Mouse (Mus musculus) limb, embryonic 13.5 days (tissue): ENCODE results near the gene Gm37240. TPM values are rescaled to one million over a fixed set of nuclear protein-coding genes. Genes with fewer than 3 reads are reported as not detected.
A peak's percentile ranks its signal among the peaks of the same experiment; 100 is the strongest.

Experiments
- ATAC-seq: fragments of 200-750 bp; cut with Nextera tagmentation; 2 replicates; pipeline ENCODE4 v1.8.0; 2017; ENCODE audit warnings: low read depth, moderate number of reproducible peaks, moderate TSS enrichment; ENCODE audit not compliant: low FRiP score
- H3K27ac ChIP-seq: fragments of 300-500 bp; sonication (generic); 2 replicates; pipeline ENCODE4 v1.5.1; 2015; ENCODE audit warnings: inconsistent platforms, mild to moderate bottlenecking, moderate library complexity
- H3K27me3 ChIP-seq: fragments of 300-500 bp; sonication (generic); 2 replicates; pipeline ENCODE4 v1.6.1; 2015; ENCODE audit warnings: mild to moderate bottlenecking, inconsistent platforms
- H3K36me3 ChIP-seq: fragments of 300-500 bp; sonication (generic); 2 replicates; pipeline ENCODE4 v1.6.1; 2015; ENCODE audit warnings: inconsistent platforms, mild to moderate bottlenecking, moderate library complexity
- H3K4me1 ChIP-seq: fragments of 300-500 bp; sonication (generic); 2 replicates; pipeline ENCODE4 v1.6.1; 2015; ENCODE audit warnings: inconsistent platforms
- H3K4me2 ChIP-seq: fragments of 300-500 bp; sonication (generic); replicated peaks from 2 replicates; pipeline ENCODE4 v1.6.1; 2015; ENCODE audit warnings: inconsistent platforms, mild to moderate bottlenecking, moderate library complexity
- H3K4me3 ChIP-seq: fragments of 300-500 bp; sonication (generic); 2 replicates; pipeline ENCODE4 v1.5.1; 2015; ENCODE audit warnings: moderate library complexity, mild to moderate bottlenecking, inconsistent platforms
- H3K9ac ChIP-seq: fragments of 300-500 bp; sonication (generic); 2 replicates; pipeline ENCODE4 v1.6.1; 2015; ENCODE audit warnings: mild to moderate bottlenecking, inconsistent platforms
- H3K9me3 ChIP-seq: fragments of 300-500 bp; sonication (generic); 2 replicates; pipeline ENCODE4 v1.6.1; 2016; ENCODE audit warnings: inconsistent platforms
- WGBS: fragments of 180-500 bp; shearing (Covaris S2); methylation state at CpG from one replicate; pipeline ENCODE4 v1.1.7; 2015; 5-methylcytosine and 5-hydroxymethylcytosine counted together
- polyA plus RNA-seq: library from polyadenylated mRNA; unstranded; fragments of >200 nt; fragmentation: Nextera tagmentation; extraction: Ambion mirVana; gene quantifications from 2 replicates; pipeline ENCODE4 v1.2.1, GENCODE M21; 2015

Gm37240 gene
- polyA plus RNA-seq, 1 experiment from 2014 or later: 6.1 TPM

DNA sequence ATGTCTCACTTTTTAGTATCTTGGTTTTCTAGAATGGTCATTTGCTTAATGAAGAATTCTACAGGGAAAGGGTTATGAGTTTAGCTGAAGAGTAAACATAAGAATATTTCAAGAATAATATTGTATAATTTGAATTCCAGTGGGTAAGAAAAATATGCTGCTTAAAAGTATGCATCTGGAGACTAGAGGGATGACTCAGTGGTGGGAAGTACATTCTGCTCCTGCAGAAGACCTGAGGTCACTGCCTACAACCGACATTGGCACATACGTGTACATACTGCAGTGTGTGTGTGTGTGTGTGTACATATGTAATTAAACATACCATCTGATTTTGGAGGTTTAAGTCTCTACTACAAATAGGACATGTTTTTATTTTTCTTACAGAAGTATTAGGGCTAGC is 251.7 kb downstream of the Gm37240 start:
- Histone ChIP-seq H3K9me3 (no peaks in the 10 kb centered on the region), H3K27ac (no peak overlapping the region), H3K4me1 (no peaks in the 10 kb centered on the region), H3K27me3 (no peaks in the 10 kb centered on the region), H3K4me2 (no peak overlapping the region), H3K4me3 (no peak overlapping the region), H3K9ac (no peak overlapping the region), H3K36me3 (no peaks in the 10 kb centered on the region)
- 96% methylated on average over 2 of the region's 2 CpGs for WGBS
- ATAC-seq: no peak

- no peak for ATAC-seq
- whole genome bisulfite sequencing: 74% methylated on average over 2 of the region's 2 CpGs
- H3K36me3 ChIP-seq: no peaks in the 10 kb centered on the region
- no peak overlapping the region for H3K27ac ChIP-seq
- H3K27me3 ChIP-seq: no peaks in the 10 kb centered on the region
- no peaks in the 10 kb centered on the region for H3K9me3 ChIP-seq
- no peak overlapping the region for H3K4me2 ChIP-seq
- no peak overlapping the region for H3K4me3 ChIP-seq
- no peaks in the 10 kb centered on the region for H3K4me1 ChIP-seq
- no peak overlapping the region for H3K9ac ChIP-seq
Measured at GRCm38 (mm10) chr3:85635126-85635419, 252.2 kb downstream of the Gm37240 start.

- Histone ChIP-seq H3K4me3 (no peak overlapping the region), H3K36me3 (no peaks in the 10 kb centered on the region), H3K4me2 (no peak overlapping the region), H3K9me3 (no peaks in the 10 kb centered on the region), H3K27me3 (no peaks in the 10 kb centered on the region), H3K4me1 (no peaks in the 10 kb centered on the region), H3K27ac (no peak overlapping the region), H3K9ac (no peak overlapping the region)
- ATAC-seq: no peak
- WGBS: 69% methylated on average over 7 of the region's 8 CpGs
Measured at GRCm38 (mm10) chr3:85634389-85635125, 252.8 kb downstream of the Gm37240 start.

DNA sequence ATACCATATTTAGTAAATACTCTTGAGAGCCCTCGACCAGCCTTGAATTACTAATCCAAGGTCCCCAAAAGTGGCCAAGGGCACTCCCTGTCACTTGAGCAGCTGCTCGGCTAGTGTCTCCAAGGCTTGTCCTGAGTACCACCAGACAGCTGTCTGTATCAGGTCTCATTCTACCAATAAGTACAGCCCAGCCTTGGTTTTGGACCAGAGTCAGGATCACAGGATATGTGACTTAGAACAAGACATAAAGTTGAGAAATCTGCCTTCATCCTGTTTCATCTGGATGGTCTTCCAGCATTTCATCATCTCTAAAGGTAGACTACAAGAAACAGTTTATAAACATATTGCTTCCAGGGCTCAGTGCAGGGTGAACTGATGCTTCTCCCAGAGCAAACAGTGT is 253.6 kb downstream of the Gm37240 start:
- H3K4me3 ChIP-seq: no peak overlapping the region
- WGBS: 89% methylated on average over 2 of the region's 2 CpGs
- no peaks in the 10 kb centered on the region for H3K36me3 ChIP-seq
- H3K27ac ChIP-seq: no peak overlapping the region
- H3K9me3 ChIP-seq: no peaks in the 10 kb centered on the region
- ATAC-seq: no peak
- H3K4me2 ChIP-seq: no peak overlapping the region
- H3K4me1 ChIP-seq: no peaks in the 10 kb centered on the region
- no peak overlapping the region for H3K9ac ChIP-seq
- no peaks in the 10 kb centered on the region for H3K27me3 ChIP-seq

- no peak overlapping the region for H3K4me3 ChIP-seq
- ATAC-seq: no peak
- H3K4me2 ChIP-seq: no peak overlapping the region
- no peaks in the 10 kb centered on the region for H3K4me1 ChIP-seq
- 92% methylated on average over 4 of the region's 4 CpGs for WGBS
- H3K27me3 ChIP-seq: no peaks in the 10 kb centered on the region
- no peaks in the 10 kb centered on the region for H3K9me3 ChIP-seq
- no peaks in the 10 kb centered on the region for H3K36me3 ChIP-seq
- no peak overlapping the region for H3K27ac ChIP-seq
- no peak overlapping the region for H3K9ac ChIP-seq
Measured at GRCm38 (mm10) chr3:85629895-85630510, 257.3 kb downstream of the Gm37240 start.

DNA sequence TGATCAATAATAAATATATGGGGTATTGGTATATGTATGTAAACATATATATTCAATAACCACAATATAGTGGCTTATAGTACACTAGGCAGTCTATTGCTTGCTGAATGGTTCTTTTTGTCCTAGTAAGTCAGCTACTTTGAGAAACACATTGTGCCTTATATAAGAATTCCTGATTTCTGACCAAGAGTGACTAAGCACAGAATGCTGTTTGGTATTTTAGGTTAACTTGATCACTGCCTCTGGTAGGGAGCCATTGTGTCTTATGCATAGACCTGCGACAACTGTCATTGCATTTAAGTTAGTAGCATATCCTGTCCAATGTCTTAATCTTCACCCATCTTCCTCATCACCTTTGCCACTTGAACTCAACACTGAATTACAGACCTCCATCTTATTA is 267.6 kb downstream of the Gm37240 start:
- peaks cover 22% of the 10 kb centered on the region for H3K36me3 ChIP-seq
- ATAC-seq: no peak
- H3K27ac ChIP-seq: no peak overlapping the region
- H3K27me3 ChIP-seq: no peaks in the 10 kb centered on the region
- no peak overlapping the region for H3K9ac ChIP-seq
- no peak overlapping the region for H3K4me2 ChIP-seq
- no peaks in the 10 kb centered on the region for H3K4me1 ChIP-seq
- no peak overlapping the region for H3K4me3 ChIP-seq
- no peaks in the 10 kb centered on the region for H3K9me3 ChIP-seq
- 97% methylated on average over 1 of the region's 1 CpGs for WGBS

DNA sequence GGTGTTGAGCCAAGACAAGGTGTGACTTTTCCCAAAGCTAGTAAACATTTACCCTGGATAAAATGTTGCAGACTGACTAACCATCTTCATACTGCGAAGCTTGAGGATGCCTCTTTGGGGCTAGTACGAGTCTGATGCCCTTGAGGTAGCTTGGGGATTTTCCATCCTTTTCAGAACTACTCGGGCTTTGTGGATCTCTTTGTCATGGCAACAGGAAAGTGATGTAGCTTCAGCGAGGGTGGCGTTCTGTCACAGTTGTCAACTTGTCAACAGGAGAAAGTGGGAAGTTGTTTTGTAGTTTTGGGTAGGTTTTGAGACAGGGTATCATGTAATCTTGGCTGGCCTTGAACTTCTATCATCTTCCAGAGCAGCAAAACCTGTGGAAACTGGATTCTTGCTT is 268.0 kb downstream of the Gm37240 start:
- H3K4me1 ChIP-seq: no peaks in the 10 kb centered on the region
- no peak overlapping the region for H3K9ac ChIP-seq
- H3K36me3 ChIP-seq: peaks cover 22% of the 10 kb centered on the region
- no peak overlapping the region for H3K27ac ChIP-seq
- no peaks in the 10 kb centered on the region for H3K9me3 ChIP-seq
- no peak overlapping the region for H3K4me3 ChIP-seq
- WGBS: 92% methylated on average over 5 of the region's 5 CpGs
- H3K27me3 ChIP-seq: no peaks in the 10 kb centered on the region
- ATAC-seq: no peak
- H3K4me2 ChIP-seq: no peak overlapping the region

DNA sequence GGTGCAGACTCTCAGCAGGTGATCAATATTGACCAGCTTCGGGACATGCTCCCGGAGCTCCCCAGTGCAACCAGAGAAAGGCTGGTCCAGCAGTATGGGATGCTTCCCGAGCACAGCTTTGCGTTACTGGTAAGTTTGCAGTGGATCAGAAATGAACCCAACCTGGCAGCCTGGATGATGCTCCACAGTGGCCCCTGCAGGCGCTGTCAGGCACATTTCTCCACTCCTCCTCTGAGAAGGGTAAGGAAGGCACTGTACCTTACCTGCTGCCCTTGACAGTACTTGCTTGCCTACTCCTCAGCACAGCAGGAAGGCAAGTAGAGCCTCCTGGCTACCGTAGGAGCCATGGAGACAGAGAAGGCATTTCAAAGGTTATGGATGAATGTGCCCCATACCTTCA is 268.4 kb downstream of the Gm37240 start:
- Histone ChIP-seq H3K27ac (no peak overlapping the region), H3K36me3 (peaks cover 22% of the 10 kb centered on the region), H3K9me3 (no peaks in the 10 kb centered on the region), H3K4me1 (no peaks in the 10 kb centered on the region), H3K4me2 (no peak overlapping the region), H3K4me3 (no peak overlapping the region), H3K27me3 (no peaks in the 10 kb centered on the region), H3K9ac (no peak overlapping the region)
- WGBS: 83% methylated on average over 6 of the region's 6 CpGs
- ATAC-seq: no peak

DNA sequence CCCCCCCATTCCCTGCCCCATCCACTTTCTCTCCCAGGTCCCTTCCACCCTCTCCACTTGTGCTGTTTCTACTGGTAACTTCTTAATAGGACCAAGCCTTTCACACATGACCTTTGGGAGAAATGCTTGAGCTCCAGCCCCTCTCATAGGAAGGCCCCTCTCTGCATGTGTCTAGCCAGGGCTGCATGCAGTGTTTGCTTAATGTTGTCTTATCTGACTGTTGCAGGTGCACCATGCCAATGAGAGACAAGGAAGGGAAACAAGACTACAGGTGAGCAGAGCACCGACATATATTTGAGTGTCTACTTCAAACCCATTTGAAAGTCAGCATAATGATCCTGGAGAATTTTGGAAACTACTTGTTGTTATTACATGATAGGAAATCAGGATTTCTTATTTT is 270.9 kb downstream of the Gm37240 start:
- WGBS: 88% methylated on average over 1 of the region's 1 CpGs
- H3K9ac ChIP-seq: no peak overlapping the region
- ATAC-seq: no peak
- no peak overlapping the region for H3K4me2 ChIP-seq
- no peaks in the 10 kb centered on the region for H3K27me3 ChIP-seq
- H3K9me3 ChIP-seq: no peaks in the 10 kb centered on the region
- H3K4me3 ChIP-seq: no peak overlapping the region
- peaks cover 22% of the 10 kb centered on the region for H3K36me3 ChIP-seq
- no peaks in the 10 kb centered on the region for H3K4me1 ChIP-seq
- H3K27ac ChIP-seq: no peak overlapping the region

- Histone ChIP-seq H3K4me2 (no peak overlapping the region), H3K9ac (no peak overlapping the region), H3K4me1 (peaks cover 6% of the 10 kb centered on the region), H3K4me3 (no peak overlapping the region), H3K9me3 (no peaks in the 10 kb centered on the region), H3K27me3 (no peaks in the 10 kb centered on the region), H3K27ac (no peak overlapping the region), H3K36me3 (0 out of 2 replicates have a peak, but pooled peaks cover 3% of the 10 kb centered on the region)
- ATAC-seq: no peak
- 89% methylated on average over 2 of the region's 2 CpGs for WGBS
Measured at GRCm38 (mm10) chr3:85607753-85608152, 279.6 kb downstream of the Gm37240 start.

GRCm38 (mm10) chr3:85606912-85607311 is 280.4 kb downstream of the Gm37240 start:
- Histone ChIP-seq H3K9me3 (no peaks in the 10 kb centered on the region), H3K36me3 (0 out of 2 replicates have a peak, but pooled peaks cover 3% of the 10 kb centered on the region), H3K9ac (no peak overlapping the region), H3K4me2 (no peak overlapping the region), H3K4me1 (peaks cover 11% of the 10 kb centered on the region), H3K4me3 (no peak overlapping the region), H3K27me3 (no peaks in the 10 kb centered on the region), H3K27ac (no peak overlapping the region)
- no peak for ATAC-seq
- WGBS: 94% methylated on average over 3 of the region's 3 CpGs

DNA sequence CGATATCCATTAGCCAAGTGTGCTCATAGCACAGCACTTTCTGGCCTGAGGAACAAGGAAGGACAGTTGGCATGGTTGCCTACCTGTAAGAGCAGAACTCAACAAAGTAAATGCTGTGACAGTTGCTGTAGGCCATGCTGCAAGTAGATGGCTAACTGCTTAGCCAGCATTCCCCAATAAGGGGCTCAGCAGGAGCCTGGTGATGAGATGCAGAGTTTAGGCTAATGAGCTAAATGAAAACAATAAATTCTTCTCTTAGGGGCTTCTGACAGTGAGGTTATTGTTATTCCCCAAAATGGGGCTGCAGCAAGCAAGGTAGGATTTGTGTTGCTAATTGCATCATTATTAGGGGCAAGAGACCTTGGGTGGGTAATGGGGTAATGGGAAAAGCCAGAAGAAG is 283.5 kb downstream of the Gm37240 start:
- no peak overlapping the region for H3K27ac ChIP-seq

GRCm38 (mm10) chr3:85601841-85602305 is 285.4 kb downstream of the Gm37240 start:
- H3K27me3 ChIP-seq: no peaks in the 10 kb centered on the region
- H3K4me1 ChIP-seq: peaks cover 20% of the 10 kb centered on the region
- no peak overlapping the region for H3K4me2 ChIP-seq
- H3K9me3 ChIP-seq: no peaks in the 10 kb centered on the region
- H3K27ac ChIP-seq: peak overlapping the region; percentile 10; the same call in 1 of the 2 replicates
- WGBS: 26% methylated on average over 3 of the region's 3 CpGs
- H3K4me3 ChIP-seq: no peak overlapping the region
- H3K36me3 ChIP-seq: no peaks in the 10 kb centered on the region
- H3K9ac ChIP-seq: no peak overlapping the region
- no peak for ATAC-seq

More for the DNA sequence above, 283.5 kb downstream of the Gm37240 start:
- H3K9ac ChIP-seq: no peak overlapping the region
- H3K27me3 ChIP-seq: no peaks in the 10 kb centered on the region
- no peaks in the 10 kb centered on the region for H3K9me3 ChIP-seq
- no peaks in the 10 kb centered on the region for H3K36me3 ChIP-seq
- H3K4me2 ChIP-seq: no peak overlapping the region
- no peak for ATAC-seq
- no peak overlapping the region for H3K4me3 ChIP-seq
- peaks cover 20% of the 10 kb centered on the region for H3K4me1 ChIP-seq
- WGBS: 78% methylated on average over 1 of the region's 1 CpGs
